Mouse (Mus musculus): ENCODE measurements at regions not wholly inside any gene's neighbourhood (a gene's known extent, or its start where the extent isn't known, plus 50 kb on each side); places are given as distances from the start of the nearest gene placed in this dataset.

GRCm38 (mm10) chr2:3926129-3926528 is 91.4 kb upstream of the Frmd4a start:
- no peak for ATAC-seq (ENCODE audit: insufficient read depth, low FRiP score)
- no peak overlapping the region for H3K9ac ChIP-seq (ENCODE audit: low read length)
- no peaks in the 10 kb centered on the region for H3K27me3 ChIP-seq (ENCODE audit: control insufficient read depth, insufficient read depth, low read length)
- H3K4me1 ChIP-seq (ENCODE audit: control insufficient read depth, insufficient read depth, low read length), result no peaks in the 10 kb centered on the region
- no peak overlapping the region for H3K27ac ChIP-seq (ENCODE audit: low read length)
- H3K4me3 ChIP-seq (replicated peaks; ENCODE audit: low read length), result no peak overlapping the region
- H3K36me3 ChIP-seq (ENCODE audit: control insufficient read depth, insufficient read depth, low read length), result no peaks in the 10 kb centered on the region
- H3K4me2 ChIP-seq (ENCODE audit: low read depth, low read length), result no peak overlapping the region
- no peaks in the 10 kb centered on the region for H3K9me3 ChIP-seq (replicated peaks; ENCODE audit: control insufficient read depth, low read length)

- Histone ChIP-seq H3K9me3 (replicated peaks; ENCODE audit: control insufficient read depth, low read length) (no peaks in the 10 kb centered on the region), H3K4me3 (replicated peaks; ENCODE audit: low read length) (no peak overlapping the region), H3K4me1 (ENCODE audit: control insufficient read depth, insufficient read depth, low read length) (no peaks in the 10 kb centered on the region), H3K27me3 (ENCODE audit: control insufficient read depth, insufficient read depth, low read length) (no peaks in the 10 kb centered on the region), H3K9ac (ENCODE audit: low read length) (no peak overlapping the region), H3K36me3 (ENCODE audit: control insufficient read depth, insufficient read depth, low read length) (no peaks in the 10 kb centered on the region), H3K27ac (ENCODE audit: low read length) (no peak overlapping the region), H3K4me2 (ENCODE audit: low read depth, low read length) (no peak overlapping the region)
- no peak for ATAC-seq (ENCODE audit: insufficient read depth, low FRiP score)
- WGBS, result 60% methylated on average over 8 of the region's 8 CpGs
Observed at GRCm38 (mm10) chr2:3927141-3927810, 90.2 kb upstream of the Frmd4a start.

- no peaks in the 10 kb centered on the region for H3K9me3 ChIP-seq (replicated peaks; ENCODE audit: control insufficient read depth, low read length)
- H3K27ac ChIP-seq (ENCODE audit: low read length), result no peak overlapping the region
- no peaks in the 10 kb centered on the region for H3K27me3 ChIP-seq (ENCODE audit: control insufficient read depth, insufficient read depth, low read length)
- no peak overlapping the region for H3K4me3 ChIP-seq (replicated peaks; ENCODE audit: low read length)
- 87% methylated on average over 4 of the region's 4 CpGs for WGBS
- no peak overlapping the region for H3K4me2 ChIP-seq (ENCODE audit: low read depth, low read length)
- no peaks in the 10 kb centered on the region for H3K4me1 ChIP-seq (ENCODE audit: control insufficient read depth, insufficient read depth, low read length)
- no peak overlapping the region for H3K9ac ChIP-seq (ENCODE audit: low read length)
- H3K36me3 ChIP-seq (ENCODE audit: control insufficient read depth, insufficient read depth, low read length), result no peaks in the 10 kb centered on the region
- ATAC-seq (ENCODE audit: insufficient read depth, low FRiP score), result no peak
Observed at GRCm38 (mm10) chr2:3927853-3928252, 89.7 kb upstream of the Frmd4a start.

GRCm38 (mm10) chr2:3930650-3931049 is 86.9 kb upstream of the Frmd4a start:
- no peak overlapping the region for H3K4me3 ChIP-seq (replicated peaks; ENCODE audit: low read length)
- H3K36me3 ChIP-seq (ENCODE audit: control insufficient read depth, insufficient read depth, low read length), result no peaks in the 10 kb centered on the region
- 88% methylated on average over 5 of the region's 5 CpGs for WGBS
- no peak for ATAC-seq (ENCODE audit: insufficient read depth, low FRiP score)
- no peak overlapping the region for H3K27ac ChIP-seq (ENCODE audit: low read length)
- no peaks in the 10 kb centered on the region for H3K9me3 ChIP-seq (replicated peaks; ENCODE audit: control insufficient read depth, low read length)
- no peaks in the 10 kb centered on the region for H3K4me1 ChIP-seq (ENCODE audit: control insufficient read depth, insufficient read depth, low read length)
- H3K27me3 ChIP-seq (ENCODE audit: control insufficient read depth, insufficient read depth, low read length), result no peaks in the 10 kb centered on the region
- no peak overlapping the region for H3K4me2 ChIP-seq (ENCODE audit: low read depth, low read length)
- H3K9ac ChIP-seq (ENCODE audit: low read length), result no peak overlapping the region

GRCm38 (mm10) chr2:3940786-3941185 is 76.7 kb upstream of the Frmd4a start:
- Histone ChIP-seq H3K4me2 (ENCODE audit: low read depth, low read length) (no peak overlapping the region), H3K4me3 (replicated peaks; ENCODE audit: low read length) (no peak overlapping the region), H3K9ac (ENCODE audit: low read length) (no peak overlapping the region), H3K27me3 (ENCODE audit: control insufficient read depth, insufficient read depth, low read length) (no peaks in the 10 kb centered on the region), H3K27ac (ENCODE audit: low read length) (no peak overlapping the region), H3K9me3 (replicated peaks; ENCODE audit: control insufficient read depth, low read length) (no peaks in the 10 kb centered on the region), H3K4me1 (ENCODE audit: control insufficient read depth, insufficient read depth, low read length) (no peaks in the 10 kb centered on the region), H3K36me3 (ENCODE audit: control insufficient read depth, insufficient read depth, low read length) (no peaks in the 10 kb centered on the region)
- 94% methylated on average over 2 of the region's 2 CpGs for WGBS
- ATAC-seq (ENCODE audit: insufficient read depth, low FRiP score), result no peak

GRCm38 (mm10) chr2:3941496-3941895 is 76.0 kb upstream of the Frmd4a start:
- Histone ChIP-seq H3K4me1 (ENCODE audit: control insufficient read depth, insufficient read depth, low read length) (no peaks in the 10 kb centered on the region), H3K4me2 (ENCODE audit: low read depth, low read length) (no peak overlapping the region), H3K36me3 (ENCODE audit: control insufficient read depth, insufficient read depth, low read length) (no peaks in the 10 kb centered on the region), H3K27me3 (ENCODE audit: control insufficient read depth, insufficient read depth, low read length) (no peaks in the 10 kb centered on the region), H3K4me3 (replicated peaks; ENCODE audit: low read length) (no peak overlapping the region), H3K27ac (ENCODE audit: low read length) (no peak overlapping the region), H3K9ac (ENCODE audit: low read length) (no peak overlapping the region), H3K9me3 (replicated peaks; ENCODE audit: control insufficient read depth, low read length) (no peaks in the 10 kb centered on the region)
- 96% methylated on average over 1 of the region's 1 CpGs for WGBS
- ATAC-seq (ENCODE audit: insufficient read depth, low FRiP score), result no peak

GRCm38 (mm10) chr2:3947432-3947831 is 70.1 kb upstream of the Frmd4a start:
- Histone ChIP-seq H3K9me3 (replicated peaks; ENCODE audit: control insufficient read depth, low read length) (no peaks in the 10 kb centered on the region), H3K27ac (ENCODE audit: low read length) (no peak overlapping the region), H3K4me3 (replicated peaks; ENCODE audit: low read length) (no peak overlapping the region), H3K27me3 (ENCODE audit: control insufficient read depth, insufficient read depth, low read length) (no peaks in the 10 kb centered on the region), H3K36me3 (ENCODE audit: control insufficient read depth, insufficient read depth, low read length) (no peaks in the 10 kb centered on the region), H3K4me2 (ENCODE audit: low read depth, low read length) (no peak overlapping the region), H3K9ac (ENCODE audit: low read length) (no peak overlapping the region), H3K4me1 (ENCODE audit: control insufficient read depth, insufficient read depth, low read length) (no peaks in the 10 kb centered on the region)
- ATAC-seq (ENCODE audit: insufficient read depth, low FRiP score), result no peak
- 86% methylated on average over 3 of the region's 3 CpGs for WGBS

GRCm38 (mm10) chr2:3948331-3948730 is 69.2 kb upstream of the Frmd4a start:
- Histone ChIP-seq H3K4me2 (ENCODE audit: low read depth, low read length) (no peak overlapping the region), H3K36me3 (ENCODE audit: control insufficient read depth, insufficient read depth, low read length) (no peaks in the 10 kb centered on the region), H3K27ac (ENCODE audit: low read length) (no peak overlapping the region), H3K27me3 (ENCODE audit: control insufficient read depth, insufficient read depth, low read length) (no peaks in the 10 kb centered on the region), H3K4me3 (replicated peaks; ENCODE audit: low read length) (no peak overlapping the region), H3K4me1 (ENCODE audit: control insufficient read depth, insufficient read depth, low read length) (no peaks in the 10 kb centered on the region), H3K9me3 (replicated peaks; ENCODE audit: control insufficient read depth, low read length) (no peaks in the 10 kb centered on the region), H3K9ac (ENCODE audit: low read length) (no peak overlapping the region)
- no peak for ATAC-seq (ENCODE audit: insufficient read depth, low FRiP score)
- 57% methylated on average over 1 of the region's 1 CpGs for WGBS

GRCm38 (mm10) chr2:3957491-3957890 is 60.0 kb upstream of the Frmd4a start:
- H3K4me1 ChIP-seq (ENCODE audit: control insufficient read depth, insufficient read depth, low read length), result no peaks in the 10 kb centered on the region

More at GRCm38 (mm10) chr2:3957491-3957890, 60.0 kb upstream of the Frmd4a start:
- Histone ChIP-seq H3K36me3 (ENCODE audit: control insufficient read depth, insufficient read depth, low read length) (no peaks in the 10 kb centered on the region), H3K27me3 (ENCODE audit: control insufficient read depth, insufficient read depth, low read length) (no peaks in the 10 kb centered on the region), H3K4me3 (replicated peaks; ENCODE audit: low read length) (no peak overlapping the region), H3K9ac (ENCODE audit: low read length) (no peak overlapping the region), H3K9me3 (replicated peaks; ENCODE audit: control insufficient read depth, low read length) (no peaks in the 10 kb centered on the region), H3K27ac (ENCODE audit: low read length) (no peak overlapping the region), H3K4me2 (ENCODE audit: low read depth, low read length) (no peak overlapping the region)
- ATAC-seq (ENCODE audit: insufficient read depth, low FRiP score), result no peak

Measured in stomach, embryonic 16.5 days (tissue).